Mouse (Mus musculus) brain, embryonic 14.5 days (tissue): Measurements from ENCODE around the gene Eva1a.

Experiments used
- CTCF ChIP-seq: fragments of 200-500 bp; IDR thresholded peaks from 2 replicates; pipeline ENCODE4 v1.5.1; 2012; ENCODE audit warnings: inconsistent platforms, mild to moderate bottlenecking, moderate library complexity, borderline replicate concordance; ENCODE audit not compliant: insufficient read depth, insufficient read length; ENCODE audit errors: extremely low read depth
- POLR2A ChIP-seq: fragments of 200-500 bp; IDR thresholded peaks from 2 replicates; pipeline ENCODE4 v1.6.1; 2012; ENCODE audit warnings: mild to moderate bottlenecking, inconsistent platforms, borderline replicate concordance; ENCODE audit not compliant: poor library complexity, insufficient read depth, insufficient read length, severe bottlenecking; ENCODE audit errors: extremely low read depth

- TF ChIP-seq POLR2A, result no peak
- no peak for TF ChIP-seq CTCF
Observed at GRCm38 (mm10) chr6:82039968-82040367, 875 bp upstream of the Eva1a start.
